Mouse (Mus musculus) left cerebral cortex, postnatal 10 days (tissue): ENCODE measurements around the gene Klhl42. TPM values are rescaled to one million over a fixed set of nuclear protein-coding genes. Genes with fewer than 3 reads are reported as not detected.

ENCODE experiments used
- DNase-seq, 2 experiments: peaks; one replicate each; pipeline ENCODE4 v3.0.0; 2021 to 2022; ENCODE audit warnings: low spot score in 2 of 2, mixed read lengths in 1 of 2; ENCODE audit errors: extremely low spot score in 1 of 2
- intact Hi-C: fragments of 180-260 bp; cut with DNase I; formaldehyde crosslinking; loops from one replicate; pipeline ENCODE4 v1.15.1; 2025
- total RNA-seq, 2 experiments: library from RNA; stranded (reverse); gene quantifications; 2 replicates each; pipeline ENCODE4 v1.2.3; 2021

Gene Klhl42
- total RNA-seq, 2 experiments from 2014 or later: 25.2 to 25.8 TPM

DNA sequence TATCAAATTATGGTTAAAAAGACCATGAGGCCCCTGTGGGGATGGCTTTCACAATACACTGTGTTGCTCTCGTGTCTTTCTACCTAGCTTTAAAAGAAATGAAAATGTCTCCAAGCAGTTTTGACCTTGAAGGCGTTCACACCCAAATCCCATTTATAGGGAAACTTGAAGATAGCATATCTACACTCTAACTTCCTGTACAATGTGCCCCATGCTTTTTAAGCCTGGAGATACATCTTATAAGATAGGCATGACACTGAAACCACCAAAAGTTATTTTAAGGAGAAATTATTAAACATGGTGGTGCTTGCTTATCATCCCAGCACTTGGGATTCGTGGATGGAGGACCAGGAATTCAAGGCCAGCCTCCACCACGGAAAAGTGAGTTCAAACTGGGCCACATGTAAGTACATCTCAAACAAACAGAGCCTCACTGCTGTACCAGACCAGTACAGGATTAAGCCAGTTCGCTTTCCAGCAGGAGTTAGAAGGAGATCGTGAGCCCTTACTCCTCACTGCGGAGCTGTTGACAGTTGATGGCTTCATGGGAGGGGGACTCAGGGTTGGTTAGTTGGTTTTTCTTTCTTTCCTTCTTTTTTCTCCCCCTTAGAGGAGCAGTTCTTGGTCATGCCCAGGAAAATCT, 5.7 kb upstream of the Klhl42 start:
- DNase-seq: no peak
- intact Hi-C loops: no loop called here

DNA sequence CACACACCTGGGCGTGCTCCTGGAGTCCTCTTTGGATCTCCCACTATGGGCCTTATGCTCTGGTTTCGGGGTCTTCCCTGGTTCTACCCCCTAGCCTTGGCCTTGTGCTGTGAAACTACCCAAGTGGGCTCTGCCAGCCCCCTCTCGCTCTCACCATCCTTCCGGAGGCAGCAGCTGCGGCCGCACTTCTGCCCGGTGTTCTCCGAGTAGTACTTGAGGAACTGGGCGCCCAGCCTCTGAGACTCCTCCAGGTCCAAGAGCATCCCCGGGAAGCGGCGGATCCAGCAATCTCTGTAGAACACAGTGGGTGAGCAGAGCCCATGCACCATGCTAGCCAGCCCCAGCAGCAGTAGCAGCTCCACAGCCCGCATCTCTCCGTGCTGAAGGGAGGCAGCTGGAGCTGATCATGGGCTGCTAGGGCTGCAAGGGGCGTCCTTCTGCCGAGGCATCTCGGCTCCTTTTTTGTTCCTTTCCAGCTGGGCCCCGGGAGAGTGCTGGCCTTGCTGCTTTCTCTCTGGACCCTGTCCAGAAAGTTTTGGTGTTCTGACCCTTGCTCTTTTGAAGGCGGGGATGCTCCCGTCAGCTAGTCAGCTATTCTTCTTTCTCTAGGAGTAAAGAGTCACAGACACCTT, 4.5 kb upstream of the Klhl42 start, which contains the start of gene Mansc4:
Gene Mansc4, minus strand, starts transcription at position 439 of the 632 bp plus-strand sequence.
- intact Hi-C loops: no loop called here
- peak in 1 of 2 experiments; percentile 40 for DNase-seq

DNA sequence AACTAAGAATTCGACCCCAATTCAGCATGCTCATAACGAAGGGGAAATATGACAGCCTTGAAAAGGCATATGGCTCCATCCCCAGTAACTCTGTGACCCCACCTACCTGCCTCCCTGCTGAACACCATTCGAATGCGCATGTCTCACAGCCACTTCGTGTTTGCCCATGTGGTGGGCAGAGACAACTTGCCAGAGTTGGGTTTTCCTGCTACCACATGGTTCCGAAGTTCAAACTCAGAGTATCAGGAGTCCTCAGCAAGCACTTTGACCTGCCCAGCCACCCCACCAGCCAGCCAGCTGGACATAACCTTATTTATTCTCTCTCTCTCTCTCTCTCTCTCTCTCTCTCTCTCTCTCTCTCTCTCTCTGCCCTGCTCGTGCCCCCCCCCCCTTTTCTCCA, 3.4 kb upstream of the Klhl42 start:
- intact Hi-C loops: no loop called here

DNA sequence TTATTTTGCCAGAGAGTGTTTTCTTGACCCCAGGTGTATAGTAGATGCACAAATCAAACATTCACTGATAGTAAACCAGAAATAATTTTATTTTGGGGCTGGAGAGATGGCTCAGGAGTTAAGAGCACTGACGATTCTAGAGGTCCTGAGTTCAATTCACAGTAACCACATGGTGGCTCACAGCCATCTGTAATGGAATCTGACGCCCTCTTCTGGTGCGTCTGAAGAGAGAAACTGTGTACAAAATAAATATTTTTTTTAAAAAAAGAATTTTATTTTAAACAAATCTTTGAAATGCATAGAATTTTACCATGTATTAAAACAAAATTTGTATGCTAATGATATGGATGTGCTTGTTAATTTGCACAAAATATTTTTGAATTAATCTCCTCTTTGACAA, 2.7 kb upstream of the Klhl42 start:
- no peak for DNase-seq
- intact Hi-C loops: no loop called here

More for the DNA sequence above, 3.4 kb upstream of the Klhl42 start:
- no peak for DNase-seq

DNA sequence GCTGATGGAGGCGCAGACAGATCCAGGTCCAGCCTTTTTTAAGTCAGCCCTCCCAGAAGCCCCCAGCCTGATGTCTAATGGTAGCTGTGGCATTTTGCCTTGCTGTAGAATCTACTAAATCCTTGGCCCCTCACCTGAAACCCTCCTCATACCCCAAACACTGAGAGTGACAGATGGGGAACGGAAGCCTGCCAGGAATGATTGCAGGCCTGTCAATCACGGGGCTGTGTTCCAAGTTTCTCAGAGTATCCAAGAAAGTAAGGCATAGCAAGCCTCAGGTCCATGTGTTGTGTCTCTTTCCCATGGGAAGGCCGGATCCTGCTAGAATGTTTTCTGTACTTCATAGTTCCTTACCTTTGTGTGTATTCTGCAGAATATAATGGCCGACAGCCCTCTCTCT, 988 bp upstream of the Klhl42 start:
- DNase-seq: no peak
- intact Hi-C loops: loop anchor here (10.0 kb wide), 1 partner anchor 265 kb away; no protein-coding TSS in a partner anchor

DNA sequence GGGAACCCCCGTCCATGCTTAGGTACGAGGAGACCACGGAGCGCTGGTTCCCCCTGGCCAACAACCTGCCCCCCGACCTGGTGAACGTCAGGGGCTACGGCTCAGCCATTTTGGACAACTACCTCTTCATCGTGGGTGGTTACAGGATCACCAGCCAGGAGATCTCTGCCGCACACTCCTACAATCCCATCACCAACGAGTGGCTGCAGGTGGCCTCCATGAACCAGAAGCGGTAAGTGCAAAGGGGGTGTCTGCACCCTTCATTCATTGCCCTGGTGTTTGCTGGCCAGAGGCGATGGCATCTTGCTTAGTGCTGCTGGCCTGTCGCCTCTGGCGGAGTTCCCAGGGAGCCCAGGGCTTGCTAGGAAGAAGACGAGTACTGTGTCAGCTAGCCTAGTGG, 957 bp downstream of the Klhl42 start:
- intact Hi-C loops: loop anchor here (10.0 kb wide), 1 partner anchor 267 kb away; no protein-coding TSS in a partner anchor

DNA sequence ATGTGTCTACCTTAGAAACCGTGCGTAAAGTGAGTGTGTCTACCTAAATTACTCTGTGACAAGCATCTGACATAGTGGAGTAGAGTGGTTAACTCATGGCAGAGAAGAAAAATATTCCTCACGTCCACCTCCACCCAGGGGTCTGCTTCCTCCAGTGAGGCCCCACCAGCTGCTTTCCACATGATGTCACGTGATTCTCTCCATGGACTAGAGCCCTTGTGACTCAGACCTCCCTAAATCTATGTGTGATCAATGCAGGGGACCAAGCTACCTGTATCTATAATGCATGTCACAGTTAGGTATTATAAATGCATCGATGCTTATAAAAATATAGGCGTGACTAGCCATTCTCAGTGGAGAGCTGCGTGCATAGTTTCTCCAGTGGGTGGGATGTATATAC, 3.6 kb downstream of the Klhl42 start:
- no peak for DNase-seq
- intact Hi-C loops: loop anchor here (10.0 kb wide), 1 partner anchor 270 kb away; no protein-coding TSS in a partner anchor

More for the DNA sequence above, 957 bp downstream of the Klhl42 start:
- DNase-seq: peak in 1 of 2 experiments; percentile 59

DNA sequence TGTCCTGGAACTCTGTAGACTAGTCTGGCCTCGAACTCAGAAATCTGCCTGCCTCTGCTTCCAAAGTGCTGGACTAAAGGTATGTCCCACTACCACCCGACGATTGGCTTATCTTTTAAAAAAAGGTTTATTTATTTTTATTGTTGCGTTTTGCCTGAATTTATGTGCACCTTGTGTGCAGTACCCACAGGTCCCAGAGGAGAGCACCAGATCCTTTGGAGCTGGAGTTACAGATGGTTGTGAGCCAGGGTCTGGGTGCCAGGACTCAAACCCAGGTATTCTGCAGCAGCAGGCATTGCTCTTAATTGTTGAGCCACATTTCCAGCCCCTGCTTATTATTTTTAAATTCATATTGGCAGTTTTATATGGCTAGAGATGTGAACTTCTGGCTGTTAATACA, 4.9 kb downstream of the Klhl42 start:
- intact Hi-C loops: loop anchor here (10.0 kb wide), 1 partner anchor 271 kb away; no protein-coding TSS in a partner anchor
- no peak for DNase-seq

DNA sequence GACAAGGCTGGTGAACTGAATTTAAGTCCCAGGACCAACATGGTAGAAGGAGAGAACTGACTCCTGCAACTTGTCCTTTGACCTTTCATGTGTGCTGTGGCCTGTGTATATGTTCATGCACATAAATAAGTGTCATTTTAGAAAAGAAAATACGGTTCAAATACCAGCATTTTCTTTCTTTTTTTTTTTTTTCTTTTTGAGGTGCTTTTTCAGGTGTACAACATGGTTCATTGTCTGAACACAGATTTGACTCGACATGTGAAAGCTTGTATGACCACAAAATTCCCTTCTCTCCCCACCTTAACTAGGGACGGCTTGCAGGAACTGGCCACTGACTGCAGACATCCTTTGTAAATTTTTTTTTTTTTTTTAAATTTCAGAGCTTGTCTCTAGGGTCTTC, 5.8 kb downstream of the Klhl42 start:
- intact Hi-C loops: loop anchor here (10.0 kb wide), 1 partner anchor 272 kb away; no protein-coding TSS in a partner anchor
- DNase-seq: no peak

DNA sequence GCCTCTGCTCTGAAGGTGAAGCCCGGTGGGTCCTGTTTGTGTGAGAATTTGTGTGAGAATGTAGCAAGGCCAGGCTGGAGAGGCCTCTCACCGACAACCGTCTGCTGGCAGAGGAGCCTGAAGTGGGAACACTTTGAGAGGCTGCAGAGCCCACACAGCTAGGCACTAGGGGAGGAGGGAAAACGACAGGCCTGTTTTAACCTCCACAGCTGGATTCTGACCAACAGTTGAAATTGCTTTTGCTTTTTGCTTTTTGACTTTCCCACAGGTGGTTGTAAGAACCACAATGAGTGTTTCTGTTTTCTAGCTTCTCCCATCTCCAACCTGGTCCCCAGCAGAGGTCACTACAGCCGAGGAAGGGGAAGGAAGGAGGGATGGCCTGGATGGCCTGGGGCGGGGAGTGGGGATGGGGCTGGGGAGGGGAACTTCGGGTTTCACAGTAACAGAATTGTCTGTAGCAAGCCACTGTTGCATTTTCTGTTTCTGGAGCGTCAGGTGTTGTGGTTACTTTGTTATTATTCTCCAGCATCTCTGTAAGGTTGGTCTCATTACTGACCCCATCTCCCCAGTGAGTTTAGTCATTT, 6.3 kb downstream of the Klhl42 start:
- no peak for DNase-seq
- intact Hi-C loops: loop anchor here (10.0 kb wide), 1 partner anchor 273 kb away; no protein-coding TSS in a partner anchor

DNA sequence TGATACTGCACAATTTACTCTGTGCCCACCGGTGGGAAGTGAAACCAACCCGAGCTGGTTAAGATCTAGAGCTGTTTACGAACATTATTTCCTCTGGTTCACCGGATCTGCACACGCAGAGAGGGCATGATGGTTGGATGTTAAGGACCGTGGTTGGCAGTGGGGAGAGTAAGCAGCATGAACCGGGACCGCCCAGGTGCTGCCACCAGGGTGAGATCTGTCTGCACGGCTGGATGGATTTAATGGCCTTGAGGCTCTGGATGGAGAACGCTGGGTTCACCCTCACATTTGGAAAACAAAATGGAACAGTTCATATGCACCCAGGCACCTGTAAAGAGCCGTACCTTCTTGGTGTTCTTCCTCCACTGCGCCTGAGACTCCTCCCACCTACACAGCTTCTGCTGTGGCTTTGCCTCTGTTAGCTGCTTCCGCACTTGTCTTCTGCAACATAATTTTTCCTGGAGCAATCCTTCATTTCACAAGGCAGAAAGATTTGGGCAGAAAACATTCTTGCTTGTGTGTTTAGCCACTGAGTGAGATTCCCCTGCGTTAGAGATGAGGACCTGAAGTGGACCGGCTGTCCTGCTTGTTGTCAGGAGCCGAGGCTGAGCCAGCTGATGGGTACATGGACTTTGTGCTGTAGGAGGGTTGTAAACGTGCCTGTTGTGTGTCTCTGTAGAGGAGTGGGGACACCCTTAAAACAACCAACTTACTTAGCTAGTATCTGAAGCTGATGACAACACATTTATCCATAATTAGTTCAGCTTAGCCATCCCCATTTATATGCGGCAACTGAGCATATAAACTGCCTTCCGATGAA, 8.5 kb downstream of the Klhl42 start:
- intact Hi-C loops: loop anchor here (10.0 kb wide), 1 partner anchor 275 kb away; no protein-coding TSS in a partner anchor
- no peak for DNase-seq

DNA sequence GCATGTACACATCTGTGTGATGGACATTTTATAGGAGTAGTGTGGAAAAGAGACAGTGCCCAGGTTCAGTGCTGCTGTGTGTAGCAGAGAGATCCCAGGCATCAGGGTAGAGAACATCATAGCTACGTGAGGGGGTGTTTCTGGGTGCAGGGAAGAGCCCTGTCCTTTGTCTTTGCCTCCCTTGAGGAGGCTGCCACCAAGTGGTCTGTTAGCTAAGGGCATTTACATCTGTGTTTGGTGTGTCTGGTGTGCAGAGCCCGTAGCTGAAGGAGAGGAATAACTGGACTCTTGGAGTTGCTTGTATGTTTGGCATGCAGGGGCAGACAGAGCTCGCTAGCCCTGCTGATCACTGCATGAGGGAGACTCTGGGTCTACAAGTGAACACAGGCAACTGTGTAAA, 11.1 kb downstream of the Klhl42 start:
- intact Hi-C loops: no loop called here

DNA sequence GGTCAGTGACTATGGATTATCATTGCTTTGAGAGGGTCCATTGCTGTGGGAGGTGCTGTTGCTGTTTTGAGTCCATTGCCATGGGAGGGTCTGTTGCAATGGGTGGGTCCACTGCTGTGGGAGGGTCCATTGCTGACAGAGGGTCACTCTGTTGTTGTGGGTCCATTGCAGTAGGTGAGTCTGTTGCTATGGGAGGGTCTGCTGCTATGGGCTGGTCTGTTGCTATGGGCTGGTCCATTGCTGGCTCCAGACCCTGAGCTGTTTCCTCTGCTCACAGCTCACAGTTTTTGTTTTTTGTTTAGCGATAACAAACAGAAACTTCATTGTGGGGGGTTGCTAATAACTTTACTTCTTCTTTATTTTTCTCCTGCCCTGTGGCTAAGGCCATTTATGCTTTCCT, 14.3 kb downstream of the Klhl42 start:
- DNase-seq: peak in 1 of 2 experiments; percentile 4
- intact Hi-C loops: no loop called here

More for the DNA sequence above, 11.1 kb downstream of the Klhl42 start:
- DNase-seq: no peak

DNA sequence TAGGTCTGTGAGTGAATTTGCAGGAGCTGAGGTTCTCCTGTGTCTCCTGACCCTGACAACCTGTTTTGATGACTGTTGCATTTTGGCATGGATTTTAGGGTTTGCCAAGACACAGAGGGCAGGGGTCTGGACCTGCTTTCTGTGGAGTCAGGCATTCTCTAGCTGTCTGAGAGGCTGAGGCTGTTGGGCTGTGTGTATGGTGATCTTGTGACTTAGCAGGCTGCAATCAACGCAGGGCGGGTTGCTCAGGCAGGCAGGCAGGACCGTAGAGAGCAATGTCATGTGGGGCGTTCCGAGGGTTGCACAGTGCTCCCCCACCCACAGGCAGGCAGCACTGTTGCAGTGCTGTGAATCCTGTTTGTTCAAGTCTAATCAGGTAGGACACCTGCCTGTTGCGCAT, 15.5 kb downstream of the Klhl42 start:
- intact Hi-C loops: no loop called here

DNA sequence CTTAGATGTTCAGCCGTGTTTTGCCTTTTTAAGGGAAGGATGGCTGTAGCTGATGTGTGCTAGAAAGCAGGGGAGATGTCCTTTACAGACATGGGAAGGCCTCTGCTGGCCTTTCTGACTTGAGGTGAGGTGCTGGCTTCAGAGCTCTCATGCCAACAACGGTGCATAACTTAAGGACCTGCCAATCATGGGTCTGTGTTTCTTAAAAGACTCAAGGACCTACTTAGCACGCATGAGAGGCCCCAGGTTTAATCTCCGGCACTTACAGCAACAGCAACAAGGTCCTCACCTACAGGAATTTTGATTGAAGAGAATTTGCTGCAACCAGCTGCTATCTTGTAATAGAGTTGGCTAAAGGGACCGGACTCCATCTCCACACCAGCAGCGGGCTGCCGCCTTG, 18.1 kb downstream of the Klhl42 start:
- intact Hi-C loops: no loop called here
- no peak for DNase-seq

More for the DNA sequence above, 15.5 kb downstream of the Klhl42 start:
- DNase-seq: peak in 1 of 2 experiments; percentile 8

DNA sequence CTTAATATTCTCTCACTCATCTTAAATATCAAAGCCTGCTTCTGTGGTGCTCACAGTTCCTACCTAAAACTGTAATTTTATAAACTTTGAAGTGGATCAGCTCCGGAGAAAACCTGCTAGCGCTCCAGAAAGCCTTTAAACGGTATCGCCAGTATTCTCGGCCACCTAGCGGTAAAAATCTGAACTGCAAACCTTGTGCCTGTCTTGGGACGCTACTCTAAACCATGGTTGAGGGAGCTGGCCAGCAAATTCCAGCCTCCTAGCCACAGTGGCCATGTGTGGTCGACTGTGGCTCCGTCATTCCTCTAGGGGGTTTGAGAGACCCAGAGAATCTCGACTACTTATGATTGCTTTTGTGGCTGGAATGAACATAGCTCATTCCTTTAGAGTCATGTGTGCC, 25.4 kb downstream of the Klhl42 start:
- intact Hi-C loops: no loop called here
- DNase-seq: peak; percentile 69 to 86

DNA sequence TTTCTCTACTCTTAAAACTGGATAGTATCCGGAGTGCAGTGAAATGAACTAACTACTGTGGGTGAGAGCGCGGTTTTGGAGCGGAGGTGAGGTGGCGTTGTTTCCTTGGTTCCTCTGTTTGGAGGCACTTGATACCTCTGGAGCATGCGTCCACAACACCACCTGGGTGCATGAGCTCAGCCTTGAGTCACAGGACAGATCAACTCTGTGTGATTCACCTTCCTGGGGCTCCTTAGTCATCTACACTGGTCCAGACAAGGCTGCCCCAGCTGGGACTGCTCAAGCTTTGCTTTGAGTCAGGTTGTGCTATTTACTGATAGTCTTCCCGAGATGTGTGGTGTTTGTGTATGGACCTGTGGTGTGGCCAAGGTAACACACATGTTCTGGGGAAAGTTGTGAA, 26.6 kb downstream of the Klhl42 start:
- no peak for DNase-seq
- intact Hi-C loops: no loop called here

DNA sequence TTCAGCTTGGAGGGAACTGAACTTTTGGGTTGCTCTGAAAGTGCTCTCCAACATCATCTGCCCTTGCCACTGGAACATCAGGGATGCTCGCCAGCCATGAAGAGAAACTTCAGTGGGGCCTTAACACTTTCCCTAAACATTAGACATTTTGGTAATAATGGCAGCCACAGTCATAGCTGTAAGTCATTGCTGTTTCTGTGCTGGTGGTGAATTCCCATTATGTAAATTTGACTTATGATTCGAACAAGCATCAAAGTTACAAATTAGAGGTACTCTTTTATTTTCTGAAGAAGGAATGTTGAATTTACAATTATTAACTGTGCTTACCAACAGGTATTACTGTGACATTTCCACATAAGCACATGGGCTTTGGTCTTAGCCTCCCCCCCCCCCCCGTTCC, 27.0 kb downstream of the Klhl42 start:
- no peak for DNase-seq
- intact Hi-C loops: no loop called here

DNA sequence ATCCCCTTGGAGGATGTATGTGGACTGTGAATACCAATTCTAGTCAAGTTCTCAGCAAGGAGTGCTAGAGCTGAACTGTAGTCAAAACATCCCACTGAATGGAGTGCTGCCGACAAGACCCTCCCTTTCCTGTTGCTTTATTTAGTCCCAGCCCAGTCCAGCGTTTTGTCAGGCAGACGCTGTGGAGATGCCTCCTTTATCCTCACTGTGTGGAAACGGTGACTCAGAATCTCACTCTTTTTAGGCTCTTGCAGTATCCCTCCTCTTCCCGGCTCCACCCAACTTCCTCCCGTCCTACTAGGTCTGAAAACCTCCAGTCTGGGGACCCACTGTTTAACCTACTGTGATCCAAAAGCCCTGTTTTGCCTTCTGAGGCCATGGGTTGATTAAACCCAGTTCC, 30.1 kb downstream of the Klhl42 start:
- peak in 1 of 2 experiments; percentile 37 for DNase-seq
- intact Hi-C loops: no loop called here
